Mouse (Mus musculus): Measurements from ENCODE around the gene Masp2.

Gene Masp2
- long read RNA-seq, experiment 1, partial matches to known transcripts, result 1 of 1 reads
- long read RNA-seq, experiment 1, other reads (novel, unspliced or antisense), result 0 of 1 reads
- long read RNA-seq, experiment 2, result 0 reads

DNA sequence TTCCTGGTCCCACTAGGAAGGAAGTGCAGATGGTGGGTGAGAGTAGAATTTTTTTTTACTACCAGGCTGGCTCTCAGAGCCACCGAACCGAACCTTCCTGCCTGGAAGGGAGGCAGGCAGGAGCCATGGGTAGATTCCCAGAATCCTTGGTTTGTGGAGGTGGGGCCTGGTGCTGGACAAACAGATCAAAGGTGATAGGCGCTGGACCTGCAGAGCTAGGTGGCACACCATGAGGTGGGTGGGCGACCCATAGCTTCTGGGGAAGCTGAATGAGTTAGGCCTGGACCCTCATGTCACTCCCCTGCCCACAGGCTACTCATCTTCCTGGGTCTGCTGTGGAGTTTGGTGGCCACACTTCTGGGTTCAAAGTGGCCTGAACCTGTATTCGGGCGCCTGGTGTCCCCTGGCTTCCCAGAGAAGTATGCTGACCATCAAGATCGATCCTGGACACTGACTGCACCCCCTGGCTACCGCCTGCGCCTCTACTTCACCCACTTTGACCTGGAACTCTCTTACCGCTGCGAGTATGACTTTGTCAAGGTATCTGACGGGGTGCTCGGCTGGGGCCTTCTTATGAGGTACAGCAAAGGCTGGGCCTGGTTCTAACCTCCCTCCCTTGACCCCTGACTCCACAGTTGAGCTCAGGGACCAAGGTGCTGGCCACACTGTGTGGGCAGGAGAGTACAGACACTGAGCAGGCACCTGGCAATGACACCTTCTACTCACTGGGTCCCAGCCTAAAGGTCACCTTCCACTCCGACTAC lies at the start of gene Masp2:
Gene Masp2 (plus strand): TSS at position 198 of the 764 bp plus-strand sequence.
- intact Hi-C loops (cut with DNase I), result loop anchor here (5.0 kb wide), 1 partner anchor 35 kb away; no protein-coding TSS in a partner anchor

DNA sequence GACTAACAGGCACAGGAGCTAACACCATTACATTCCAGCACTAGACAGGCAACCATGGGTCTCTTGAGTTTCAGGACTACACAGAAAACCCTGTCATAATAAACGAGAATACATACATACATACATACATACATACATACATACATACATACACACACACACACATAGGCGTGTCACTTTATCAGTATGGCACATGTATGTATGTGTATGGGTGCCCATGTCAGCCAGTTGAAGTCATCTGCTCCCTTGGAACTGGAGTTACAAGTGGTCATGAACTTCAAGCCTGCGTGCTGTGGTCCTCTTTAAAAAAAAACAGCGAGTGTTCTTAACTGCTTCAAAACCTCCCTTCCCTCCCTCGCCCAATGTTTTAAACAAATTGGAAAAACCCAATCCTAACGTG lies 44.6 kb upstream of the Masp2 start:
- intact Hi-C loops (cut with DNase I), result no loop called here

DNA sequence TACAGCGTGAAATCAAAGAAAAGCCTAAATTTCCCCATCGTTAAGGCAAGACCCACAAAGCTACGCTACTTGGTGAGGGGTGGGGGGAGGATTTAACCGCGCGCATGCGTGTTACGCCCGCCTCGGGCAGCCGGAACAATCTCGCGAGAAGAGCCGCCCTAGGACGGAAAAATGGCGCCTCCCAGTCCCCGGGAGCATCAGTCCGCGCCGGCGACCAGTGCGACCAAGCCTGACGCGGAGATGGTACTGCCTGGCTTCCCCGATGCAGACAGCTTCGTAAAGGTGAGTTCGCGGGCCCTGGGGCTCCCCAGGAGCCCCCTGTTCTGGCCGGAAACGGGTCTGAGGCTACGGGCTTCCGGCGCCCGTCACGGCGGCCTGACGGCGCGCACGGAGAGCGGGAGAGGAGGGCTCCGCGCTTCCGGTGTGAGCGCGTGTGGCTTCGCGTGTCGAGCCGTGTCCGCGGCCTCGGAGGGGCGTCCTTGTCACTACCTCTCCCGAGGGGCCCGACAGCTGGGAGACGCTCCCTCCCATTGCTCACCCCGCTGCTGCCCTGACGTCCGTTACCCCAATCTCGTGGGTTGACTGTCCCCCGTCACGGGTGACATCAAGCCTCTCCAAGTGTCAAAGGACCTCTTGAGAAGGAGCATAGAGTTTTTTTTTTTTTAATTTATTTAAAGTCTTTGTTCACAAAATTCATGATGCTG lies 43.9 kb upstream of the Masp2 start, which contains the start of gene Exosc10:
Gene Exosc10 (plus strand): TSS at position 133 of the 704 bp plus-strand sequence.
- intact Hi-C loops (cut with DNase I), result no loop called here

DNA sequence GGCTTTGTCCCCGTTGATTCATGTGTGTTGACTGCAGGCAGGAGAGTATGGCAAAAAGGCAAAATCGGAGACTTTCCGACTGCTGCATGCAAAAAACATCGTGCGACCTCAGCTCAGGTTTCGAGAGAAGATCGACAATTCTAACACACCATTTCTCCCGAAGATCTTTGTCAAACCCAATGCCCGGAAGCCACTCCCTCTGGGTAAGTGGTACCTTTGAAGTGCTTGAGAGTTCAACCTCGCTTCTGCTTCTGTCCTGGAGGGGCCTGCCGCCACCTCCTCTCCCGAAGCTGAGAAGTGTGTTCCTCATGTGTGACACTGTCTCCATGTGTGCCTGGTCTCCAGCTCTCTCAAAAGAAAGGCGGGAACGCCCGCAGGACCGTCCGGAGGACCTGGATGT lies 39.7 kb upstream of the Masp2 start:
- intact Hi-C loops (cut with DNase I), result no loop called here

GRCm38 (mm10) chr4:148563595-148563994 lies 38.8 kb upstream of the Masp2 start:
- intact Hi-C loops (cut with DNase I), result no loop called here

DNA sequence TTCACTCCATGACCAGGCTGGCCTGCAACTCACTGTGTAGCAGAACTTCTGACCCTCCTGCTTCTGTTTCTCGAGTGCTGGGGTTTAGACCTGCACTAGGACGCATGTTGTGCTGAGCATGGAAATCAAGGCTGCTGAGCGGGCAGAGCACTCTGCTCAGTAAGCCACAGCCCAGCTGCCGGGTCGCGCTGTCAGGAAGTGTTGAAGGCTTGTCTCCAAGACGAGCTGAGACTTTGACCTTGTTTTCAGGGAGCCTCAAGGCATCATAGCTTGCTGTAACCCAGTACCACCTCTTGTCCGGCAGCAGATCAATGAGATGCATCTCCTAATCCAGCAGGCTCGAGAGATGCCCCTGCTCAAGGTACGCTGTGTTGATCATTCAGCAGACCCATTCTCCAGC lies 32.2 kb upstream of the Masp2 start:
- intact Hi-C loops (cut with DNase I), result no loop called here

DNA sequence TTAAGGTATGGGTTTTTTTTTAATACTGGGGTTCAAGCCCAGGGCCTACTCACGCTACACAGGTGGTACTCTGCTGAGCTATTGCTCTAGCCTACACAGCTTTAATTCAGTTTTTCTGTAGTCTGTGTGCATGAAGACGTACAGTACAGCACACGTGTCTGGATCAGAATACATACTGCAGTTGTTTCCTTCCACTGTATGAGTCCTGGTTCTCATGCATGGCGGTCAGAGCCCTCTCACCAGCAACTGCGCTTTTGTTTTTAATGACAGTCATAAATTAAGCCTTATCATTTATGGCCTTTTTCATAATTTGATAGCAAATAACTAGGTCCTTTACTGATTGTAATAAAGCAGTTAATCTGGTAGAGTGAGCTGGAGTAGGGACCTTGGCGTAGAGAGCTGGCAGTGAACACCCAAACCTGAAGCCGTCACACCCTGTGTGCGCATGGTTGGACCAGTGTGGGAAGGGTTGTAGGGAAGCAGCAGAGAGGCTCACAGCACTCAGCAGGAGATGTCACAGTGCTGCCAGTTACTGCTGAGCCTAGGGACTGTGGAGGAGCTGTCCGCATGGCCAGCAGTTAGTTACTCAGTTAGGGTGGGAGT lies 31.6 kb upstream of the Masp2 start:
- intact Hi-C loops (cut with DNase I), result no loop called here

DNA sequence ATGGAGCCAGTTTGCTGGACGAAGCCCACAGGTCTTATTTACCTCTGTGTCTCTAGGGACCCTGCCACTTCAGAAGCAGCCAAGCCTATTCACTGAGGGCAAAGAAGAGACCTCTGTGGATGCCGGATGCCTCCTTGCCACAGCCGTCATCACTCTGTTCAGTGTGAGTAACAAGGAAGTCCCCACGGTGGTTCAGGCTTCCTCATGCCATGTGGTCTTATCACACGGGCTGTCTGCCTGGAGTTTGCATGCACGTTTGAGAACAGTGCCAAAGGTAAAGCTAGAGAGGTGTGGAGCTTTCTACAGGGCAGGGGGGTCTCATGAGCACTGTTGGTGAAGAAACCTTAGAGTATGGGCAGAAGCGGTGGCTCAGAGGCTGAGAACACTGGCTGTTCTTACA lies 29.1 kb upstream of the Masp2 start:
- intact Hi-C loops (cut with DNase I), result no loop called here

- intact Hi-C loops (cut with DNase I), result no loop called here
These were observed 21.6 kb upstream of the Masp2 start for GRCm38 (mm10) chr4:148580765-148581164.

DNA sequence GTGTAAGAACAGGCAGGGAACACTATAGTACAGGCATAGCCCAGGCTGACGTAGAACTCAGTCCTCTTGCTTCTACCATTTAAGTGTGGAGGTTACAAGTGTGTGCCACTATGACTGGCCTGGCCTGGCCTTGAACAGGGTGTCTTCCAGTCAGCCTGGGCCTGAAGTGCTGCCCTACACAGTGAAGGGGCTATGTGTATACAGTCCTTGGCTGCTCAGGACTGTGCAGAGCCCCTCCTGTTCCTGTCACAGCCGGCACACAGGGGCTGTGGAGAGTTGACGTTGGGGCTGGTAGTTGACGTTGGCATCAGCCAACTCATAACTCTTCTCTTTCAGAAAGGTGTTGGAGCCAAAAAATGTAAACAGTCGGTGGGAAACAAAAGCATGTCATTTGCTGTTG lies 20.9 kb upstream of the Masp2 start:
- intact Hi-C loops (cut with DNase I), result no loop called here

- intact Hi-C loops (cut with DNase I), result no loop called here
These were observed 19.1 kb upstream of the Masp2 start for GRCm38 (mm10) chr4:148583257-148583656.

DNA sequence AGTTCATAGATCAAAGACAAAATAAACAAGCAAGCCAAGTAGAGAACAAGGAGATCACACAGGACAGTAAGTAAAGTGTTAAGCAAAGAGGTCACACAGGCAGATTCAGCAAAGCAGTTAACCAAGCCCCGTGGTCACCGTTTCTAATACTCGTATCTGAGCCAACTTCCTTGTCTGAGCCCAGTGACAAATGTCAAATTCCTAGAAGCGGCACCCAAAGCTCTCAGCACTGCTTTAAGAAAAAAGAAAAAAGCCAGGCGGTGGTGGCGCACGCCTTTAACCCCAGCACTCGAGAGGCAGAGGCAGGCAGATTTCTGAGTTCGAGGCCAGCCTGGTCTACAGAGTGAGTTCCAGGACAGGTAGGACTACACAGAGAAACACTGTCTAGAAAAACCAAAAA lies 15.7 kb upstream of the Masp2 start:
- intact Hi-C loops (cut with DNase I), result no loop called here

DNA sequence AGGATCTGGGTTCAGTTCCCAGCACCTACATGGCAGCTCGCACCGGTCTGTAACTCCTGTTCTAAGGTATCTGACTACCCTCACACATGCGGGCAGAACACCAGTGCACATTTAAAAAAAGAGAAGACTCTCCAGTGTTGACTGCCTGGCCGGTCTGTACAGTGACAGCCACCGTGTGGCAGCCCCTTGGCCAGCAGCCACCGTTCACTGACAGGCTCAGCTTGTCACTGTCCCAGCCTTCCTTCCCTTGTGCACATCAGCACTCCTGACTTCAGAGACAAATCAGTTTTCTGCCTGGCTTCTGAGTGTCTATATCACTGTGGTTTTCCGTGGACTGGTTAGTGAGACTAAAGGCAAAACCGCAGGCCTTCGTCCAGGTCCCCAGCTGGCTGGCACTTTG lies 13.6 kb upstream of the Masp2 start:
- intact Hi-C loops (cut with DNase I), result no loop called here

- intact Hi-C loops (cut with DNase I), result no loop called here
These were observed 12.8 kb upstream of the Masp2 start for GRCm38 (mm10) chr4:148589565-148589964.

DNA sequence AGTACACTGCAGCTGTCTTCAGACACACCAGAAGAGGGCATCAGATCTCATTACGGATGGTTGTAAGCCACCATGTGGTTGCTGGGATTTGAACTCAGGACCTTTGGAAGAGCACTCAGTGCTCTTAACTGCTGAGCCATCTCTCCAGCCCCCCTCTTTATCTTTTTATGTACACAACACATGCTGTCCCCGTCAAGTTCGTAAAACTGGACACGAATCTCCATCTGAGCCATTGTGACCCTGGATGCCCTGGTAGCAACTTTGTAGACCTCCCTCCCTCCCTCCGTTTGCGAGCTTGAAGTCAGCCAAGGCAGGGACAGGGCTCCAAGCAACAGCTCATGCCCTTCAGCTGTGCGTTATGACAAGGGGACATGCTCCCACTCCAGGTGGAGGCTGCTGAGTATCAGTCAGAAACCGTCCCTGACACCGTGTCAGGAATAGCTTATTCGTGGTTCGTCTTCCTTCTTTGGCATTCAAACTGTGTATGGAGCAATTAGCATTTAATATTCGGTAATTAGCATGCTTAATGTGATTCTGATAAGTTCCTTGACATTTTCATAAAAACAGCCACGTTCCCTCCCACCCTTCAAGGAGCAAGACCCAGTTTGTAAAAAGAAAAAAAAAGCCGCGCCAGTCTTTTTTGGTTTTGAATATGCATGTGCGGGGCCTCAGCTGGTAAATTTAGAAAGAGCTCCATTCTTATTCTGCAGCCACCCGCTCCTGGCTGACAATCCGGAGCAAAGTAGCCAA lies 11.8 kb upstream of the Masp2 start:
- intact Hi-C loops (cut with DNase I), result no loop called here

- intact Hi-C loops (cut with DNase I), result no loop called here
These were observed 11.2 kb upstream of the Masp2 start, which contains the start of gene Srm for GRCm38 (mm10) chr4:148591171-148591630. Gene Srm, plus strand, starts transcription at chr4:148591503.

DNA sequence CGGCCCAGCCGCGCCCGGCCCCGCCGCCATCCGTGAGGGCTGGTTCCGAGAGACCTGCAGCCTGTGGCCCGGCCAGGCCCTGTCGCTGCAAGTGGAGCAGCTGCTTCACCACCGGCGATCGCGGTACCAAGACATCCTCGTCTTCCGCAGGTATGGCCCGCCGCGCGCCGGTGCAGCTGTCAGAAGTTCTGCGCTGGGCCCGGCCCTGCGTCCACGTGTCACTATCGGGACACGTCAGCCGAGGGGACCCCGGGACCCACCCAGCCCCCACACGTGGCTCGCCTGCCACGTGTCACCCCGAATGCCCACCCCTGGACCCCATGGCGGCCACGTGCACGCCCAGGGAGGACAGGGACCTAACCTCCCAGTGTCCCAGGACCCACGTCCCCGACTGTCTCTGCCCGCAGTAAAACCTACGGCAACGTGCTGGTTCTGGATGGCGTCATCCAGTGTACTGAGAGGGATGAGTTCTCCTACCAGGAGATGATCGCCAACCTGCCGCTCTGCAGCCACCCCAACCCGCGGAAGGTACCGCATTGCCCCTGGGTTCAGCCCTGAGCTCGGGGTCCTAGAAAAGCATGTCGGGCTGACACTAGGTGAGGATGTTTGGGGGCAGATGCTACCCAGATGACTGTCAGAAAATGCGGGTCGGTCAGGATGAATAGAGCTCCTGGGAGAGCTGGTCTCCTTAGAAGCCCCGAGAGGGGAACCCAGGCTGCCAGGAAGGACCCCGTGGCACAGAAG lies 10.5 kb upstream of the Masp2 start:
- intact Hi-C loops (cut with DNase I), result no loop called here

DNA sequence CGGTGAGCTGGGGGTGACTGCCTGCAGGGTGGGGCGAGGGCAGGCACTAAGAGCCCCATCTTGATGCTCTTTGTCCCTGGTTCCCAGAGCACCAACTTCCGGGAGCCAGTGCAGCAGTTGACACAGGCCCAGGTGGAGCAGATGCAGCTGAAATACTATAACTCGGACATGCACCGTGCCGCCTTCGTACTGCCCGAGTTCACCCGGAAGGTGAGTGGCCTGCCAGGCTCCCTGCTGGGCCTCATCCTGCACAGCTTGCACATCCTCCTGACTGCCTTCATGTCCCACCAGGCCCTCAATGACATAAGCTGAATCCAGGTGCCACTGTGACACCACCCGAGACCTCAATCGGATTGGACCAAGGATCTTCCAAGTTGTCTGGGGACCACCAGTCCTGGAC lies 8.4 kb upstream of the Masp2 start:
- intact Hi-C loops (cut with DNase I), result no loop called here

DNA sequence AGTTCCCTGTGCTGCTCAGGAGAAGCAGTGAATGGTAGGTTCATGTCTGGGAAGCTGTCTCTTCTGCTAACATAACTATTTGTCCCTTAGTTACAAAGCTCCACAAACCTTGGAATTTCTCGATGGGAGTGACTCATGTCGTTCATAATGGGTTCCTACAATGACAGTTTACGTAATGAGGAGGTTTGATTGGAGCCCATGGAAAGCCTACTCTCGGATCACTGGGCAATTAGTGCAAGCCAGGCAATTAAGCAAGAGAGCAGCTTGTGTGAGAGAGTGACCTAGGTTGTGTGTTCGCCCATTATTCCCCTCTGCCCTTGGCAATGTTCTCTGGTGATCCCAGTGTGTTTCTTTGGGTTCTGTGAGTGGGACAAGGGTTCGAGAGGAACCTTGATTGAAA lies 6.4 kb upstream of the Masp2 start:
- intact Hi-C loops (cut with DNase I), result no loop called here

- intact Hi-C loops (cut with DNase I), result no loop called here
These were observed 5.6 kb upstream of the Masp2 start for GRCm38 (mm10) chr4:148596731-148597130.

- intact Hi-C loops (cut with DNase I), result no loop called here
These were observed 3.5 kb upstream of the Masp2 start for GRCm38 (mm10) chr4:148598826-148599225.
